Mouse (Mus musculus) liver, adult (tissue): ENCODE data around the gene Gm45837.

Source experiments
- GATA4 ChIP-seq: IDR thresholded peaks from 2 replicates; pipeline ENCODE4 v1.6.1; 2014; ENCODE audit warnings: mild to moderate bottlenecking, low read length; ENCODE audit not compliant: insufficient replicate concordance

The Gm45837 gene

GRCm38 (mm10) chr7:101487102-101487501, 76.4 kb downstream of the Gm45837 start:
- no peak for TF ChIP-seq GATA4

- TF ChIP-seq GATA4: peak; percentile 99
These were observed 80.3 kb downstream of the Gm45837 start for GRCm38 (mm10) chr7:101490952-101491351.

- no peak for TF ChIP-seq GATA4
These were observed 87.7 kb downstream of the Gm45837 start for GRCm38 (mm10) chr7:101498385-101498784.

GRCm38 (mm10) chr7:101499251-101499650, 88.6 kb downstream of the Gm45837 start:
- TF ChIP-seq GATA4: no peak

- TF ChIP-seq GATA4: no peak
These were observed 89.0 kb downstream of the Gm45837 start for GRCm38 (mm10) chr7:101499701-101500100.

- TF ChIP-seq GATA4: no peak
These were observed 90.5 kb downstream of the Gm45837 start for GRCm38 (mm10) chr7:101501236-101501635.

GRCm38 (mm10) chr7:101501675-101502074, 91.0 kb downstream of the Gm45837 start:
- no peak for TF ChIP-seq GATA4

GRCm38 (mm10) chr7:101503351-101503750, 92.7 kb downstream of the Gm45837 start:
- TF ChIP-seq GATA4: peak; percentile 15; the same call in 1 of the 2 replicates

- no peak for TF ChIP-seq GATA4
These were observed 93.1 kb downstream of the Gm45837 start for GRCm38 (mm10) chr7:101503803-101504202.

GRCm38 (mm10) chr7:101504507-101504906, 93.8 kb downstream of the Gm45837 start:
- TF ChIP-seq GATA4: no peak

- no peak for TF ChIP-seq GATA4
These were observed 98.5 kb downstream of the Gm45837 start for GRCm38 (mm10) chr7:101509212-101509611.

- TF ChIP-seq GATA4: no peak
These were observed 103.0 kb downstream of the Gm45837 start for GRCm38 (mm10) chr7:101513655-101514054.

- TF ChIP-seq GATA4: no peak
These were observed 104.1 kb downstream of the Gm45837 start for GRCm38 (mm10) chr7:101514768-101515167.

- no peak for TF ChIP-seq GATA4
These were observed 104.6 kb downstream of the Gm45837 start for GRCm38 (mm10) chr7:101515295-101515694.

- TF ChIP-seq GATA4: no peak
These were observed 105.8 kb downstream of the Gm45837 start for GRCm38 (mm10) chr7:101516460-101516859.

- TF ChIP-seq GATA4: no peak
These were observed 111.0 kb downstream of the Gm45837 start for GRCm38 (mm10) chr7:101521696-101522095.

GRCm38 (mm10) chr7:101523205-101523604, 112.5 kb downstream of the Gm45837 start:
- TF ChIP-seq GATA4: no peak

- no peak for TF ChIP-seq GATA4
These were observed 115.8 kb downstream of the Gm45837 start for GRCm38 (mm10) chr7:101526484-101526883.
